Mouse (Mus musculus): Measurements from ENCODE around the gene Best2. TPM values are rescaled to one million over a fixed set of nuclear protein-coding genes. Genes with fewer than 3 reads are reported as not detected.

Best2 gene
- polyA plus RNA-seq, 1 experiment from 2014 or later, result not detected

GRCm38 (mm10) chr8:84974543-84975142 lies 39.7 kb downstream of the Best2 start:
- H3K27me3 ChIP-seq (ENCODE audit: control insufficient read depth, insufficient read depth, low read depth, low read length), result no peaks in the 10 kb centered on the region
- WGBS, result 72% methylated on average over 8 of the region's 8 CpGs
- H3K4me3 ChIP-seq (ENCODE audit: low read length), result no peak overlapping the region
- peaks cover 52% of the 10 kb centered on the region for H3K4me1 ChIP-seq (replicated peaks; ENCODE audit: control insufficient read depth, insufficient read depth, low read length)
- H3K9me3 ChIP-seq (ENCODE audit: control insufficient read depth, low read length), result no peaks in the 10 kb centered on the region
- peaks cover 21% of the 10 kb centered on the region for H3K36me3 ChIP-seq (ENCODE audit: control insufficient read depth, insufficient read depth, low read length)
- H3K9ac ChIP-seq (ENCODE audit: low read length), result peak overlapping the region; percentile 20; the same call in 1 of the 2 replicates
- peak overlapping the region; percentile 37; the same call in 1 of the 2 replicates for H3K27ac ChIP-seq (ENCODE audit: low read length)
- no peak for ATAC-seq (ENCODE audit: low read depth)
- no peak overlapping the region for H3K4me2 ChIP-seq (ENCODE audit: low read depth, low read length)

DNA sequence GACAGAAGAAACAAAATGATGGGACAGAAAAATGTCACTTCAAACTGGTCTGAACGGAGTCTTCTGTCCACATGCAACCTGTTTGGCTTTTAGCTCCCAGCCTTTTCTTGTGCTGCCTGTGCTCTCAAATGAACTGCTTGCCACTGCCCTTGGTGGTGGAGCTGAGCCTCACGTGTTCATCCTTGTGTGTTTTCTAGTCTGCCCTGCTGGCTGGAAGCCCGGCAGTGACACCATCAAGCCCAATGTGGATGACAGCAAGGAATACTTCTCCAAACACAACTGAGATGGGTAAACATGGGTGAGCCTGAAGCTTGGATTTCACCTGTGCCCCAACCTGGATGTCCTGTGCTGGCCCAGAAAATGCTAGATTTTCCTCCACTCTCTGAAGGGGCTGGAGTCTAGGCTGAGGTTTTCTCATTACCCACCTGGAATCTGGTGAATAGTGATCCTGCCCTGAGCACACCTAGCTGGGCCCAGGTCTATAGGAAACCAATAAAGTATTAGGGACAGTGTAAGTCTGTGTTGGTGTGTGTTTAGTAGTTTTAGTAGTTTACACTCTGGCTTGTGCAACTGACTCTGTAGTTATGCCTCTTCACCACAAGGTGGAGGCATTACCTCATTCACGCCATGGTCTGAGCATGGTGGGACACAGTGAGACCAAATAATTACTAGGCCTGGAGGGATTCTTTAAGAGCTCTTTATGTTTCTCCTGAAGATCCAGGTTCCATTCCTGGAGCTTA lies 40.4 kb downstream of the Best2 start:
- 53% methylated on average over 4 of the region's 4 CpGs for WGBS
- no peak overlapping the region for H3K4me2 ChIP-seq (ENCODE audit: low read depth, low read length)
- no peaks in the 10 kb centered on the region for H3K9me3 ChIP-seq (ENCODE audit: control insufficient read depth, low read length)
- peaks cover 46% of the 10 kb centered on the region for H3K4me1 ChIP-seq (replicated peaks; ENCODE audit: control insufficient read depth, insufficient read depth, low read length)
- no peak for ATAC-seq (ENCODE audit: low read depth)
- peaks cover 21% of the 10 kb centered on the region for H3K36me3 ChIP-seq (ENCODE audit: control insufficient read depth, insufficient read depth, low read length)
- H3K9ac ChIP-seq (ENCODE audit: low read length), result no peak overlapping the region
- H3K27ac ChIP-seq (ENCODE audit: low read length), result peak overlapping the region; percentile 37; the same call in 1 of the 2 replicates
- no peaks in the 10 kb centered on the region for H3K27me3 ChIP-seq (ENCODE audit: control insufficient read depth, insufficient read depth, low read depth, low read length)
- no peak overlapping the region for H3K4me3 ChIP-seq (ENCODE audit: low read length)

GRCm38 (mm10) chr8:84973079-84973478 lies 41.3 kb downstream of the Best2 start:
- H3K27me3 ChIP-seq (ENCODE audit: control insufficient read depth, insufficient read depth, low read depth, low read length), result no peaks in the 10 kb centered on the region
- 78% methylated on average over 1 of the region's 1 CpGs for WGBS
- H3K9ac ChIP-seq (ENCODE audit: low read length), result no peak overlapping the region
- H3K36me3 ChIP-seq (ENCODE audit: control insufficient read depth, insufficient read depth, low read length), result peaks cover 21% of the 10 kb centered on the region
- H3K4me3 ChIP-seq (ENCODE audit: low read length), result no peak overlapping the region
- peaks cover 45% of the 10 kb centered on the region for H3K4me1 ChIP-seq (replicated peaks; ENCODE audit: control insufficient read depth, insufficient read depth, low read length)
- no peaks in the 10 kb centered on the region for H3K9me3 ChIP-seq (ENCODE audit: control insufficient read depth, low read length)
- ATAC-seq (ENCODE audit: low read depth), result no peak
- H3K4me2 ChIP-seq (ENCODE audit: low read depth, low read length), result no peak overlapping the region
- H3K27ac ChIP-seq (ENCODE audit: low read length), result no peak overlapping the region

GRCm38 (mm10) chr8:84970913-84971312 lies 43.4 kb downstream of the Best2 start:
- Histone ChIP-seq H3K4me2 (ENCODE audit: low read depth, low read length) (peak overlapping the region; percentile 78), H3K27me3 (ENCODE audit: control insufficient read depth, insufficient read depth, low read depth, low read length) (no peaks in the 10 kb centered on the region), H3K9me3 (ENCODE audit: control insufficient read depth, low read length) (no peaks in the 10 kb centered on the region), H3K27ac (ENCODE audit: low read length) (no peak overlapping the region), H3K36me3 (ENCODE audit: control insufficient read depth, insufficient read depth, low read length) (peaks cover 21% of the 10 kb centered on the region), H3K4me3 (ENCODE audit: low read length) (peak overlapping the region; percentile 80), H3K4me1 (replicated peaks; ENCODE audit: control insufficient read depth, insufficient read depth, low read length) (peaks cover 36% of the 10 kb centered on the region), H3K9ac (ENCODE audit: low read length) (peak overlapping the region; percentile 85)
- no peak for ATAC-seq (ENCODE audit: low read depth)
- WGBS, result 52% methylated on average over 5 of the region's 5 CpGs

DNA sequence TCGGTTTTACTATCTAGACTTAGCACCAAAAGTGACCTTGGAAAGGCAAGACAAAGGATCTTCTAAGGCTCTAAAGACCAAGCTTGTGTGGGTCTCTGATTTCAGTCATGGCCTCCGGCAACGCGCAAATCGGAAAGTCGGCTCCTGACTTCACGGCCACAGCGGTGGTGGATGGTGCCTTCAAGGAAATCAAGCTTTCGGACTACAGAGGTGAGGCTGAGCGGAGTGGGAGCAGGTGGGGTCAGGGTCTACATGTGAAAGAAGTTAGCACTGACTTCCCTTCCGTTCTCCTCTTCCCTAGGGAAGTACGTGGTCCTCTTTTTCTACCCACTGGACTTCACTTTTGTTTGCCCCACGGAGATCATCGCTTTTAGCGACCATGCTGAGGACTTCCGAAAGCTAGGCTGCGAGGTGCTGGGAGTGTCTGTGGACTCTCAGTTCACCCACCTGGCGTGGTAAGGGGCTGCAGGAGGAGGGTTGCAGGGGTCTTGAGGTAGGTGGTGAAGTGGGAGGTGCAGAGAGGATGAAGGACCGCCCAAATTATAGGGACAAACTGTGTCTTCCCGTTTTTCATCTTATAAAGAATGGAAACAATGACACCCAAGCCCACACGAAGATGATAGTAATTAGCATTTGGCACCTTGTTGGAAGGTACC lies 44.1 kb downstream of the Best2 start:
- ATAC-seq (ENCODE audit: low read depth), result no peak
- Histone ChIP-seq H3K4me3 (ENCODE audit: low read length) (peak overlapping the region; percentile 80), H3K4me1 (replicated peaks; ENCODE audit: control insufficient read depth, insufficient read depth, low read length) (peaks cover 31% of the 10 kb centered on the region), H3K9ac (ENCODE audit: low read length) (peak overlapping the region; percentile 85), H3K4me2 (ENCODE audit: low read depth, low read length) (peak overlapping the region; percentile 78), H3K36me3 (ENCODE audit: control insufficient read depth, insufficient read depth, low read length) (peaks cover 21% of the 10 kb centered on the region), H3K9me3 (ENCODE audit: control insufficient read depth, low read length) (no peaks in the 10 kb centered on the region), H3K27ac (ENCODE audit: low read length) (peak overlapping the region; percentile 89), H3K27me3 (ENCODE audit: control insufficient read depth, insufficient read depth, low read depth, low read length) (no peaks in the 10 kb centered on the region)
- WGBS, result 3% methylated on average over 21 of the region's 21 CpGs

DNA sequence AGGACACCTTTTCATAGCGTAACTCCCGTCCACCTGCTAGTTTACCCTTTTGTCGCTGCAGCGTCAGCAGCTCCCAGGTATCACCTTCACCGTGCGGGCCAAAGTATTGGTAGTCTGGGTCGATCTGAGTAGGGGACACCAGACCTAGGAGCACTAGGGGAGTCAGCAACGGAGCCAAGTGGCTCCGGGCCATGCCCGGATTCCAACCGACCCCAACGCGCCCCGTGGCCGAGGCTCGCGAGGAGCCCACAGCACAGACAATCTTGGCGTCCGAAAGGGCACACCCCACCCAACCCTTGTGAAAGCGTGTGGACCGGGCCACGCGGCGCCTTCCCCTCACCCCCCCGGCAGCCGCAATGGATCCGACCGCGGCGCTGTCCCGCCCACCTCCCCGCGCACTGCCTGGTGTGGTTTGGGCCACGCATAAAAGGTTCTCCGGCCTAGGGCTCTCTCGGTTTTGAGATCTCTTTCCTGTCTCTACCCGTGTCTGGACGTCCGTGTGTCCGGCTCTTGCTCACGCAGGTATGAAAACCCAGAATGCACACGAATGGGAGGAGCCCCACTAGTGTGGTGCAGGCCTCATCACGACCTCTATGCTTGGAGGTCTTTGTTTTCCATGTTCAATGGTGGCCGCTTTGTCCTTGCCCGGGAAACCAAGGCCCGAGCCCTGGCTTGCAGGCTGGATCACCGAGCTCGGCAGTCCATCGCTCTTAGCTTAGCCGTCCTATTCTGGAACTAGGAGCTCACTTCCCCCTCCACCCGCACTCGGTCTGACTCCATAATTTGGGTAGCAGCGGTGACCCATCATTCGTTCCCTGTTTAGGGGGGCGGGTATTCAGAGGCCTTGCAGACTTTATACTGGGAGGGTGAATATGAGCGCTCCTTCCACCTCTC lies 44.8 kb downstream of the Best2 start, which contains the start of the genes Gm49661, Prdx2 and Rnaseh2a:
TSS of gene Gm49661 (minus strand) at position 193 of the 894 bp plus-strand sequence.
TSS of gene Prdx2 (plus strand) at position 347 of the 894 bp plus-strand sequence.
TSS of gene Rnaseh2a (minus strand) at position 527 of the 894 bp plus-strand sequence.
- Histone ChIP-seq H3K4me1 (replicated peaks; ENCODE audit: control insufficient read depth, insufficient read depth, low read length) (peaks cover 29% of the 10 kb centered on the region), H3K36me3 (ENCODE audit: control insufficient read depth, insufficient read depth, low read length) (peaks cover 18% of the 10 kb centered on the region), H3K27me3 (ENCODE audit: control insufficient read depth, insufficient read depth, low read depth, low read length) (no peaks in the 10 kb centered on the region), H3K27ac (ENCODE audit: low read length) (peak within 1 kb of the TSS; percentile 89), H3K9ac (ENCODE audit: low read length) (peak within 1 kb of the TSS; percentile 85), H3K4me2 (ENCODE audit: low read depth, low read length) (peak within 1 kb of the TSS; percentile 78), H3K4me3 (ENCODE audit: low read length) (peak within 1 kb of the TSS; percentile 80), H3K9me3 (ENCODE audit: control insufficient read depth, low read length) (no peaks in the 10 kb centered on the region)
- peak; percentile 76 for ATAC-seq (ENCODE audit: low read depth)
- under 1% methylated on average over 52 of the region's 56 CpGs for WGBS

- Histone ChIP-seq H3K4me2 (ENCODE audit: low read depth, low read length) (peak overlapping the region; percentile 78), H3K27me3 (ENCODE audit: control insufficient read depth, insufficient read depth, low read depth, low read length) (no peaks in the 10 kb centered on the region), H3K36me3 (ENCODE audit: control insufficient read depth, insufficient read depth, low read length) (peaks cover 16% of the 10 kb centered on the region), H3K4me1 (replicated peaks; ENCODE audit: control insufficient read depth, insufficient read depth, low read length) (peaks cover 27% of the 10 kb centered on the region), H3K4me3 (ENCODE audit: low read length) (peak overlapping the region; percentile 80), H3K9ac (ENCODE audit: low read length) (peak overlapping the region; percentile 85), H3K27ac (ENCODE audit: low read length) (peak overlapping the region; percentile 89), H3K9me3 (ENCODE audit: control insufficient read depth, low read length) (no peaks in the 10 kb centered on the region)
- WGBS, result 5% methylated on average over 2 of the region's 2 CpGs
- no peak for ATAC-seq (ENCODE audit: low read depth)
These were observed 45.7 kb downstream of the Best2 start for GRCm38 (mm10) chr8:84968650-84969049.

- H3K4me3 ChIP-seq (ENCODE audit: low read length), result no peak overlapping the region
These were observed 46.6 kb downstream of the Best2 start for GRCm38 (mm10) chr8:84967532-84968304.

More at GRCm38 (mm10) chr8:84967532-84968304, 46.6 kb downstream of the Best2 start:
- Histone ChIP-seq H3K36me3 (ENCODE audit: control insufficient read depth, insufficient read depth, low read length) (peaks cover 13% of the 10 kb centered on the region), H3K9ac (ENCODE audit: low read length) (no peak overlapping the region), H3K9me3 (ENCODE audit: control insufficient read depth, low read length) (no peaks in the 10 kb centered on the region), H3K27me3 (ENCODE audit: control insufficient read depth, insufficient read depth, low read depth, low read length) (no peaks in the 10 kb centered on the region), H3K4me1 (replicated peaks; ENCODE audit: control insufficient read depth, insufficient read depth, low read length) (peaks cover 27% of the 10 kb centered on the region), H3K27ac (ENCODE audit: low read length) (no peak overlapping the region), H3K4me2 (ENCODE audit: low read depth, low read length) (no peak overlapping the region)
- 91% methylated on average over 13 of the region's 13 CpGs for WGBS
- no peak for ATAC-seq (ENCODE audit: low read depth)
